Mouse (Mus musculus): ENCODE data around the gene Nfe2l2.

The Nfe2l2 gene

DNA sequence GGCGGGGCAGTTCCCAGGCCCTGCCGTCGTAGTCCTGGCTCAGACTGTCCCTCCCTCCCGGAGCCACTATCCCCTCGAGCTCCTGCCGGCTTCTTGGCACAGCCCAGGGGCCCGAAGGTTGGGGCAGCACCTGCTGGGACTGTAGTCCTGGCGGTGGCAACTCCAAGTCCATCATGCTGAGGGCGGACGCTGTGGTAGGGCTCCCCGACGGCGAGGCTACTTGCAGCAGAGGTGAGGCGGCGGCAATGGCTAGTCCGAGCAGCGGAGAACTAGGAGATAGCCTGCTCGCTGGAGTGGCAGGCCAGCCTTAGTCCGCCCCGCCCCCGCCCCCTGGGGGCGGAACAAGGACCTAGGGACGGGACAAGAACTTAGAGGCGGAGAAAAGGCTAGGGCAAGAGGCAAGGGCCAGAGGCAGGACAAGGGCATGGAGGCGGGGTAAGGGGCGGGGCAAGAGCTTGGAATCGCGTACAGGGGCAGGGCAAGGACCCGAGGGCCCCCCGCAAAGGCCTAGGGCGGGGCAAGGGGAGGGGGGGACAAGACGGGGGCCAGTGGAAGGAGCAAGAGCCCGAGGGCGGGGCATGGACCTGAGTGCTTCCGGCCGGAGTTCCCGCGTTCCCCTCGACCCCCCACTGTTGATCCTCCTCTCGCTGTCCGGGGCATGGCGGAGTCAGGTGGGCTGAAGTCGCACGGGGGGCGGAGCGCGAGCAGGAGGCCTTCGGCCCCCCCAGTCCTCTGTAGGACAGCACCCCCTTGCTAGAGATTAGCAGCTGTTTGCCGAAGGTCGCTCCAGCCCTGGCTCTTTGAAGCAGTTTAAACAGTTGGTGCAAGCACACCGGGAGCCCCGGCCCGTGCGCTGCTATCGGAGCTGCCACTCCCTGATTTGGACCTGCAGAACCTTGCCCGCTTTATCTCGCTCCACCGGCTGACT is at the start of gene Nfe2l2:
Nfe2l2 (minus strand) TSS at position 408 of the 928 bp plus-strand sequence.
- POLR2A ChIA-PET, result interaction anchor here (0.5 to 18.1 kb wide), 163 partner anchors 8 to 1576 kb away, joined by 3 to 628 read pairs (median 6); partner anchors contain the start of genes Hnrnpa3 (in 3 of the 4), Agps (in 2 of the 4), Ttc30b (in 2 of the 4) and Pjvk (in 1 of the 4)

DNA sequence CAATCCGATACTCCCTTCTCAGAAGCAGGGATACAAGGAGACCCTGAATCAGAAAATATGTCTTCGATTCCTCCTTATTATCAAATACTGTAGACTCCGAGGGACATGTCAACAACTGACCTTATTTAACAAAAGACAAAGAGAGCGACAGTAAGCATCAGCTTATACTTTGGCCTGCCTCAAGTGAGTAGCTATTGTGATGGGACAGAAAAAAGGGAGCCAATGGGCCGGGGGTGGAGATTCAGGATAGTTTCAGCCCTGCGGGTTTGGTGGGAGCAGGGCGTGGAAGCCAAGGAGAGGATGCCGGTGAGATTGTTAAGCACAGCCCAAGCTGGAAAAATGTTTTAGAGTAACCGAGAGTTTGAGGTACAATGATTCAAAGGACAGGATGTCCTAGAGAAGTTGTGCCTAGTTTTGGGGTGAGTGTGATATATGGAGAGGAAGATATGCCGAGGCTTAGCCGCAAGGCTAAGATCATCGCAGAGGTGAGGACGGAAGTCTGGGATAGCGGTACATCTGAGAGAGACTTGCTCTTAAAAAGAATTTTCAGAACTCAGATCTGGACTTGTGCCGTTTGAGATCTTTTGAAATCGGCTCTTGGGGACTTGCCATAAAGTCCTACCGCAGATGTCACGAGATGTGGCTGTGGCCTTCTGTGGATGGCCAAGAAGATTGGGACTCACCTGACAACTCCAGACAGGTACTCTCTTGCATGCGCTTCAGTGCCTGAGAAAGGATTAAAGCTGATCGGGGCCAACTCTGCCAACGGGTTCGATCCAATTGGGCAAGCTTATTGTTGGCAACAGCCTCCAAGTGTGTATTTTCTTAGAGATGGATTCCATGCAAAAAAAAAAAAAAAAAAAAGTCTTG is 48.1 kb upstream of the Nfe2l2 start:
- ChIA-PET CTCF (interaction anchor here in 1 of 4 experiments (0.6 kb wide), 1 partner anchor 151 kb away, joined by 3 read pairs; no protein-coding TSS in a partner anchor), POLR2A (interaction anchor here in 3 of 4 experiments (0.6 to 4.1 kb wide), 18 partner anchors 8 to 144 kb away, joined by 3 to 29 read pairs (median 6); partner anchors contain the start of gene Nfe2l2 (in 3 of the 3))

More for the DNA sequence above, at the start of gene Nfe2l2:
- CTCF ChIA-PET, result interaction anchor here (0.6 to 1.5 kb wide), 15 partner anchors 12 to 427 kb away, joined by 3 to 9 read pairs (median 3); no protein-coding TSS in a partner anchor

DNA sequence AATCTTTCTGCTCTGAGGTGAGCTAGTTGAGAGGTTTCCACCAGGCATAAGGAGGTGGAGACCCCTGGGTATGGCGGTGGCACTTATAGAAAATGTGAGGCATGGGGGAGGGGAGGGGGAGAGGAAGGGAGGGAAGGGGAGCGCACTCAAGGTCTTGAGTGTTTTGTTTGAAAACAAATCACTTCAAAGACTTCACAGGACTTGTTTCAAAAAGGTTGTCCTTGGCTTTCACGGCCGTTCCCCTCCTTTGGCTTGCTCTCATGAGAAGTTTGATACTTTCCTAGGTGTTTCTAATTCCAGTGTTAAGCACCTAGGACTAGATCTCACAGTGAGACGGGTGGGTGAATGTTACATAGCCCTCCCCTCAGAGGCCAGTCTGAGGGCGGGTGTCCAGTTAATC is 47.5 kb upstream of the Nfe2l2 start:
- POLR2A ChIA-PET, result interaction anchor here in 3 of 4 experiments (0.6 to 4.1 kb wide), 18 partner anchors 9 to 143 kb away, joined by 3 to 29 read pairs (median 6); partner anchors contain the start of gene Nfe2l2 (in 3 of the 3)
- CTCF ChIA-PET, result interaction anchor here in 1 of 4 experiments (0.6 kb wide), 1 partner anchor 76 kb away, joined by 3 read pairs; no protein-coding TSS in a partner anchor

DNA sequence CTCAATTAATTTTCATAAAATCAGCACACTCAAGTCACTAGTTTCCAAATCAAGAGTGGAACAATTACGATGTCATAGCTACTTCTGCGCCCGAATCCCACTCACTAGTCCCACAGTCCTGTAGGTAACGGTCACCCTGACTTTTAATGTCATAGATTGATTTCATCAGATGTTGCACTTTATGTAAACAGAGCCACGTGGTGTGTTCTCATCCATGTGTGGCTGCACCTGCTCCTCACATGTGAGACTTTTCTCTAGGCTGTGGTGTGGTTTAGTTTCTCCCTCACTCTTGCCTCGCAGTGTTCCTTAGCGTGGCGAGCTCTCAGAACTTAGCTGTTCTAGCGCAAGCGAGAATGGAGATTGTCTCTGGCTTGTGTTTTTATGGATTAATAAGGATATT is 46.4 kb upstream of the Nfe2l2 start:
- POLR2A ChIA-PET, result interaction anchor here (0.5 to 4.1 kb wide), 10 partner anchors 10 to 154 kb away, joined by 3 to 29 read pairs (median 6); partner anchors contain the start of gene Nfe2l2 (in 2 of the 4)

DNA sequence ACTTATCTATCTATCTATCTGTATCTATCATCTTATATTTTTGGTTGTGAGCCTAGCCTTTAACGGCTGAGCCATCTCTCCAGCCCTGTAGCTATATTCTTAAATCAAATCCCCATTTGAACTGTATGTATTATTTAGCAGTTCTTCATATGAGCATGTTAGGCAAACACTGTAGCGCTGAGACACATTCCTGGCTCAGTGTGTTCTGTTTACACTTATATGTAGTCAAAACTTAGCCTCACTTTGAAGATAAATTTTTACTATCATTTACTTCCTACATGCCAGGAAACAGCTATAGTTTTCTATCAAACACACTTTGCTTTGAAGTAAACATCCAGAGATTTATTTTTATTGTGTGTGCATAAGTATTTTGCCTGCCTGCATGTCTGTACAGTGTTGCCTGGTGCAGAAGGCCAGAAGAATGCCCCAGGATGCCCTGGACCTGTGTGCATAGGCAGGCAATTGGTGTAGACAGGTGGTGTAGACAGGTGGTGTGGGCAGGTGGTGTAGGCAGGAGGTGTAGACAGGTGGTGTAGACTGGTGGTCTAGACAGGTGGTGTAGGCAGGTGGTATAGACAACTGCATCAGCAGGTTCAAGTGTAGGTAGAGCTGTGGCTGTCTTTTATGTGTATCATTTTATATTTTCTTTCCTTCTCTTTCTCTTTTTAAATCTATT is 45.7 kb upstream of the Nfe2l2 start:
- ChIA-PET CTCF (interaction anchor here in 2 of 4 experiments (0.6 to 0.8 kb wide), 4 partner anchors 135 to 1608 kb away, joined by 3 to 4 read pairs (median 4); no protein-coding TSS in a partner anchor), POLR2A (interaction anchor here in 3 of 4 experiments (0.5 to 4.1 kb wide), 7 partner anchors 18 to 155 kb away, joined by 3 to 29 read pairs (median 4); partner anchors contain the start of gene Nfe2l2 (in 2 of the 3))

More for the DNA sequence above, 46.4 kb upstream of the Nfe2l2 start:
- CTCF ChIA-PET, result interaction anchor here in 1 of 4 experiments (0.6 to 0.8 kb wide), 2 partner anchors 214 to 1607 kb away, joined by 3 to 4 read pairs; no protein-coding TSS in a partner anchor

DNA sequence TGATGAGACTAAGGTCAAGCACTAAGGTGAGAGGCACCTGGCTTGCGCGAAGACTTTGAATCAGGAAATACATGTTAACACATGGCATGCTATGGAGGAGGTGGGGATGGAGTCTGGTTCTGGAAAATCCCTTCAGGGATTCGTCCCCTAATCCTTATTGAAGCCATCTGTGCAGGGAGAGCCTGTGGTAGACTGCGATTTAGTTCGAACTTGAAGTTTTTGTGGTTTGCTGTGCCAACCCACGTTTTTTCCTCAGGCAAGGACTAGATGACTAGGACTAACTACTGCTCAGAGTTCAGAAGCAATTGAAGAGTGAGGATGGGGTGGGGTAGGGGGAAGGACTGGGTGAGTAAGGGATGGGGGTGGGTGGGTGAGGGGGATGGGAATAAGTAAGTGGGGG is 44.4 kb upstream of the Nfe2l2 start:
- CTCF ChIA-PET, result no interaction called here
- POLR2A ChIA-PET, result no interaction called here

DNA sequence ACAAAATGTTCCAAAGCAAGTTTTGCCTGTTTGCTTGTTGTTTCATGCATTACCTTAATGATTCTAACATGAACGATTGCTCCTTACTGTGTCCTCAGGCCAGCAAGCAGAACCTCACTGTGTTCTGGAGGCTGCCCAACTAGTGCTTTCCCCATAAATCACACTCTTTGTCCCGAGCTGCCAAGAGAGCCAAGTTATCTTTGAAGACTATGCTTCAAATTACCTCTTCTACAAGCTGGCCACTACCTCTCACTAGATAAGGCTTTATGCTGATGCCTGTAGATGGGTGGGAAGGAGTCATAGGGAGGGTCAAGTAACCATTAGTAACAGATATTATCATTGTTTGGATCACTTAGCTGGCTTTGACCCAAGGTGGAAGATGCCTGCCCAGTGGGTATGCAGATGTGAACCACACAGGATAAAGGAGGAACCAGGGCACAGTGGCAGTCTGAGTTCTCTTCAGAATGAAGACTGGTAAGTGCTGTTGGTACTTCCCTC is 32.6 kb upstream of the Nfe2l2 start:
- CTCF ChIA-PET, result no interaction called here
- POLR2A ChIA-PET, result interaction anchor here in 2 of 4 experiments (1.2 to 3.7 kb wide), 2 partner anchors 10 to 33 kb away, joined by 4 to 15 read pairs; partner anchors contain the start of gene Nfe2l2 (in 1 of the 2)

DNA sequence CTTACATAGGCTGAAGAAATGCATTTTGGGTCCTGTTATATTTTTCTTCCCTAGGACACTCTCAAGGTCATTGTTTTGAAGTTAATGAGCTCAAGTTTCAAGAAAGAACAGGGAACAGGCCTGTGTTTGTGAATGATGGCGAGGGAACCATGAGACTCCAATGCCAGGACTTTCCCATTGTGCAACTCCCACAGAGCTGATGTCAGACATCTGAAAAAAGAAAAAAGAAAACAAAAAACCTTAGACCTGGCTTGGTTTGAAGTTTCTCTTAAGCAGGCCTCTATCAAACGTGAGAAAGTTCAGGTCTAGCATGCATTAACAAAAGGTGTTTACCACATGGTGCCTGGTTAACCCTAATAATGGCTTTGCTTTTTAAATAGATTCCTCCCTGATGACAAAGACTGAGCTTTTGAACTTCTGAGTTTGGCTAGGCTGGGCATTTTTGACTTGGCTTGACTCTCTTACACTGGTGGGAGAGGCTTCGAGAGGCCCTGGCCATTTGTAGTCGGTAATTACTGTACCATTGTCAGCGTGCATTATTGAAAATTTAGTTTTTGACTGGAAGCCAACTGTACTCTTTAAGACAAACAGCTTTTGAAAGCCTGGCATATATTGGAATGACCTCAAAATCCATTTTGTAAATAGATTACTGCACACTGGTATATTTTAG is 29.9 kb upstream of the Nfe2l2 start:
- POLR2A ChIA-PET, result interaction anchor here in 3 of 4 experiments (0.6 to 3.7 kb wide), 8 partner anchors 10 to 1028 kb away, joined by 3 to 15 read pairs (median 8); partner anchors contain the start of gene Nfe2l2 (in 2 of the 3)

DNA sequence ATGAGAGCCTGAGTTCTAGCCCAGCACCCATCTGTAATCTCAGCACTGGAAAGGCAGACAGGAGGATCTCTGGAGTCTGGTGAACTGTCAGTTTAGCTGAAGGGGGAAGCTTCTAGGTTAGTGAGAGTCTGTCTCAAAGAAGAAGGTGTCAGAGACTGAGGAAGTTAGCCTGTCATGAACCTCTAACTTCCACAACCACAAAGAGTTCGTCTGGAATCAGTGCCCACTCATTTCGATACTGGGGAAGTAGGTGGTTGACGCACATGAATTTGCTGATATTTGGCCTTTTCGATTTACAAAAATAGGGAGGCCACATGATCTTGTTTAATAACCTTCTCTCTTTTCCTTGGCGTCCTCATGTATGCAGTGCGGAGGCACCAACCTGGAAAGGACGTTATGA is 28.7 kb upstream of the Nfe2l2 start:
- ChIA-PET CTCF (no interaction called here), POLR2A (interaction anchor here in 2 of 4 experiments (1.6 to 2.6 kb wide), 4 partner anchors 9 to 44 kb away, joined by 3 to 23 read pairs (median 6); partner anchors contain the start of gene Nfe2l2 (in 1 of the 2))

More for the DNA sequence above, 29.9 kb upstream of the Nfe2l2 start:
- CTCF ChIA-PET, result interaction anchor here in 1 of 4 experiments (0.6 kb wide), 2 partner anchors 37 to 62 kb away, joined by 4 to 6 read pairs; no protein-coding TSS in a partner anchor

DNA sequence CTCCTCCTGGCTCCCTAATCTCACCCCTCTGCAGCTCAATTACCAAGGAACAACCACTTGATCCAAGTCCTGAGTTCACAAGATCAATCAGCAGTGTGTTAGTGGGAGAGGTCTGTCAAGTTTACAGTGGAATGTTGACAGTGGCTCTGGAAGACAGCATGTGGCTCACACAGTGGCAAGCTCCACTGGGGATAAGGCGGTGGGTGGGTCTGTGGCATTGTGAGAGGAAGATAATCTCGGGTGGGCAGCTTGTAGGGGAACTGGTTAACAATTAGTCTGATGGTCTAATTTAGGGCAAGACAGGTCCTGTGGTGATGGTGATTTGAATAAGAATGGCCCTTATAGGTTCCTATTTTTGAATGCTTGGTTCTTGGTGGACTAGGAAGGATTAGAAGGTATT is 27.5 kb upstream of the Nfe2l2 start:
- ChIA-PET POLR2A (interaction anchor here (0.5 to 2.6 kb wide), 25 partner anchors 11 to 124 kb away, joined by 3 to 23 read pairs (median 4); partner anchors contain the start of genes Nfe2l2 (in 4 of the 4) and Agps (in 1 of the 4)), CTCF (interaction anchor here in 3 of 4 experiments (0.5 to 0.8 kb wide), 4 partner anchors 9 to 122 kb away, joined by 3 to 4 read pairs (median 3); partner anchors contain the start of gene Nfe2l2 (in 1 of the 3))

DNA sequence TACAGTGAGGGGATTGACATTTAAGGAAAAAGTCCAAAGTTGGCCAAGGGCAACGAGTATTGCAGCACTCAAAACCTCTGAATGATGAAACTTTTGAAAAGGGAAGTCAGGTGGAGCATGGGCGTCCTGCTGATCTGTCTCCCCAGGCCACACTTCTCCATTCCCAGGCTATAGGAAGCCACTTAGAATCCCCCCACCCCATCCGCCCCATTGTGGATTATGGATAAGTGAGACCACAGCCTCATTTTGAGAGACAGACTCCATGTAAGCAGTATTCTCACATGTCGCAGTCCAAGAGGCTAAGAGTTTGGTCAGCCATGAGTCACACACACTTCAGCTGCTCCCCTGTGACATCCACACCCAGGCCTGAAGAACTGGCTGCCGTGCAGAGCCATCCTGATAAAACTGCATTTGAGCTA is 26.8 kb upstream of the Nfe2l2 start:
- ChIA-PET POLR2A (interaction anchor here in 3 of 4 experiments (0.5 to 2.6 kb wide), 22 partner anchors 11 to 101 kb away, joined by 3 to 23 read pairs (median 4); partner anchors contain the start of genes Nfe2l2 (in 3 of the 3) and Agps (in 1 of the 3)), CTCF (interaction anchor here in 2 of 4 experiments (0.5 to 0.8 kb wide), 2 partner anchors 27 to 98 kb away, joined by 3 to 4 read pairs; partner anchors contain the start of gene Nfe2l2 (in 1 of the 2))

DNA sequence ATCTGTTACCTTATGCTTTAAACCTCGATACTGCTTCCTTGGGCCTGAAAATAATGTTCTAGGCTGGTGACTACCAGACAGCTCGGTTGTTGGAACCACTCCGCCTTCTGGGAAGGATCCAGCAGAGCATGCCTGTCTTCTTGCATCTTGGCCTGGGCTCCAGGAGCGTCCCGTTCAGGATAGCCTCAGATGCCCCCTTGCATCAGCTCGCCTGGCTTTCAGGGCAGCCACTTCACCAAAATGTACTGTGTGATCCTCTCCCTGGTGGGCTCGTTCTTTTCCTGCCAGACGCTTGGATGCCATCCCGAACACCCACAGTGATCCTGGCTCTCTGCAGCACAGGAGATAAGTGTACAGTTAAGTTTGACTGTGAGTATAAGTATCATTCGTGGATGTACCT is 25.6 kb upstream of the Nfe2l2 start:
- ChIA-PET POLR2A (interaction anchor here in 3 of 4 experiments (0.5 to 1.9 kb wide), 10 partner anchors 11 to 75 kb away, joined by 3 to 7 read pairs (median 4); partner anchors contain the start of gene Nfe2l2 (in 2 of the 3)), CTCF (no interaction called here)

DNA sequence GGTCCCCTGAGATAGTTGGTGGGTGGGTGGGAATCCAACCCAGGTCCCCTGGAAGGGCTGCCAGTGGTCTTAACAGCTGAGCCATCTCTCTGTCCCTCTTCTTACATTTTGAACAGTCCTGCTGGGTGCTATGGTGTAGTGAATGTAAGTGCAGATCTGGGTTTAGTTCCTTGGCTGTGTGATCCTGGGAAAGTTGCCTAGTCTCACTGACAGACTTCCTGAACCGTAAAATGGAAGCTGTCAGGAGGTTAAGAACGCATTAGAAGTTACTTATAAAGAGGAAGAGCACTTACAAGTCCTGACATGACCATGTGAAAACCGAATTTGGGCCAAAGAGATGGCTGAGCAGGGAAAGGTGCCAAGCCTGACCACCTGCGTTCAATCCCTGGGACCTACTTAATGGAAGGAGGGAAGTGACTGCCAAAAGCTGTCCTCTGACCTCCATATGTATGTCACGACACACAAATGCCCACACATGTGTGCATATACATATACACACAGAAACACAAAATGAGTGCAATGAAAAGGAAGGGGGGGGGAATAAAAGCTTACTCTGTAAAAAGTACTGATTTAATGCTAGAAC is 20.5 kb upstream of the Nfe2l2 start:
- CTCF ChIA-PET, result interaction anchor here in 2 of 4 experiments (0.6 to 1.2 kb wide), 4 partner anchors 18 to 996 kb away, joined by 3 to 6 read pairs (median 4); no protein-coding TSS in a partner anchor
- POLR2A ChIA-PET, result interaction anchor here in 3 of 4 experiments (0.6 to 5.9 kb wide), 14 partner anchors 9 to 1009 kb away, joined by 3 to 29 read pairs (median 4); partner anchors contain the start of gene Nfe2l2 (in 2 of the 3)

DNA sequence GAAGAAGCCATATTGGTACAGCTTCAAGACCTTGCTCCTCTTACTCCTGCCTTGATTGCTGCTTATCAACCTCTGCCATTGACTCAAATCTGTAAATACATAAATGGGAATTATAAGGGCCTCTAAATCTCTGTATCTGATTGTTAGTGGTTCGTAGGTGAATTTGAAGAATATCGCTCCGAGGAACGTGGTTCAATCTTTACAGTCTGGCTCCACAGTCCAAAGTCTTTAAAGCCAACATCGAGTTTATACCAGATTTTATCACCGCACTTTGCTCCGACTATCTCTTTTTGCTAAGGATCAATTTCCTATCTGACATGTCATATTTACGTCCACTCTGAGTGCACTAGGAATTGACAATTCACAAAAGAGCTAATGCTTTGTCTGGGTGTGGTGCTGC is 19.0 kb upstream of the Nfe2l2 start:
- ChIA-PET POLR2A (interaction anchor here in 2 of 4 experiments (0.9 to 5.9 kb wide), 7 partner anchors 9 to 90 kb away, joined by 3 to 29 read pairs (median 4); partner anchors contain the start of gene Nfe2l2 (in 2 of the 2)), CTCF (interaction anchor here in 2 of 4 experiments (0.5 to 0.6 kb wide), 2 partner anchors 66 to 263 kb away, joined by 3 to 4 read pairs; no protein-coding TSS in a partner anchor)

DNA sequence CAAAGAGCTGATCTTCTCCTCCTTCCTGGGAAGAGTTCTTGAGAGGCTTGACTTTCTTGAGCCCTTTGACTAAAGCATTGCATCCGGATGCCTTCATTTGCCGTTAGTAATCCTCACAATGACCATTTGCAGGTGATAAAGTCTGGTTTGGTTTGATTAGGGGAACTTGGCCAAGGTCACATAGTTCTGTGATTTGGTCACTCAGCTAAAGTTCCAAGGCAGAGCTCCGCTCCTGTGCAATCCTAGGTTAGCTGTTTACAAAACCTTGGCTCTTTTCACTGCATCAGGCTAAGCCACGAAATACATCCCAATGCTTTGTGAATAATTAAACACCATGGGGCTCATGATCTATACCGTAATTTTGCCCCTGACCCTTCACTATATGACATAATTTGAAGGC is 18.5 kb upstream of the Nfe2l2 start:
- POLR2A ChIA-PET, result interaction anchor here in 3 of 4 experiments (0.8 to 5.9 kb wide), 9 partner anchors 10 to 89 kb away, joined by 3 to 29 read pairs (median 5); partner anchors contain the start of gene Nfe2l2 (in 3 of the 3)

More for the DNA sequence above, 18.5 kb upstream of the Nfe2l2 start:
- CTCF ChIA-PET, result interaction anchor here in 1 of 4 experiments (0.7 kb wide), 1 partner anchor 9 kb away, joined by 3 read pairs; no protein-coding TSS in a partner anchor

Data from embryonic stem cell, embryonic (primary cell).